Mouse (Mus musculus) midbrain, embryonic 12.5 days (tissue): ENCODE results near the gene Phlpp1. TPM values are rescaled to one million over a fixed set of nuclear protein-coding genes. Genes with fewer than 3 reads are reported as not detected.

Experiments used
- ATAC-seq: fragments of 200-750 bp; cut with Nextera tagmentation; 2 replicates; pipeline ENCODE4 v1.8.0; 2017; ENCODE audit warnings: low read depth, moderate TSS enrichment, moderate library complexity; ENCODE audit not compliant: low FRiP score
- H3K27ac ChIP-seq: fragments of 300-500 bp; sonication (generic); replicated peaks from 2 replicates; pipeline ENCODE4 v1.5.1; 2016; ENCODE audit warnings: mild to moderate bottlenecking
- H3K27me3 ChIP-seq: fragments of 300-500 bp; sonication (generic); 2 replicates; pipeline ENCODE4 v1.6.1; 2016; ENCODE audit warnings: mild to moderate bottlenecking
- H3K36me3 ChIP-seq: fragments of 300-500 bp; sonication (generic); 2 replicates; pipeline ENCODE4 v1.6.1; 2016
- H3K4me1 ChIP-seq: fragments of 300-500 bp; sonication (generic); 2 replicates; pipeline ENCODE4 v1.6.1; 2016
- H3K4me2 ChIP-seq: fragments of 300-500 bp; sonication (generic); replicated peaks from 2 replicates; pipeline ENCODE4 v1.6.1; 2016; ENCODE audit warnings: mild to moderate bottlenecking, moderate library complexity
- H3K4me3 ChIP-seq: fragments of 300-500 bp; sonication (generic); 2 replicates; pipeline ENCODE4 v1.5.1; 2016; ENCODE audit warnings: mild to moderate bottlenecking
- H3K9ac ChIP-seq: fragments of 300-500 bp; sonication (generic); replicated peaks from 2 replicates; pipeline ENCODE4 v1.6.1; 2016; ENCODE audit warnings: mild to moderate bottlenecking, moderate library complexity
- H3K9me3 ChIP-seq: fragments of 300-500 bp; sonication (generic); 2 replicates; pipeline ENCODE4 v1.6.1; 2016; ENCODE audit warnings: mild to moderate bottlenecking
- WGBS: fragments of 180-500 bp; shearing (Covaris S2); methylation state at CpG from one replicate; pipeline ENCODE4 v1.1.7; 2016; 5-methylcytosine and 5-hydroxymethylcytosine counted together
- polyA plus RNA-seq: library from polyadenylated mRNA; unstranded; fragments of >200 nt; fragmentation: Nextera tagmentation; extraction: Ambion mirVana; gene quantifications from 2 replicates; pipeline ENCODE4 v1.2.1, GENCODE M21; 2016

The Phlpp1 gene
- polyA plus RNA-seq, 1 experiment from 2014 or later, result 8.6 TPM

GRCm38 (mm10) chr1:106410858-106411257 lies 239.3 kb downstream of the Phlpp1 start:
- 79% methylated on average over 2 of the region's 2 CpGs for WGBS
- H3K9ac ChIP-seq, result no peak overlapping the region
- H3K27ac ChIP-seq, result no peak overlapping the region
- ATAC-seq, result no peak
- no peaks in the 10 kb centered on the region for H3K4me1 ChIP-seq
- no peak overlapping the region for H3K4me3 ChIP-seq
- no peaks in the 10 kb centered on the region for H3K9me3 ChIP-seq
- no peak overlapping the region for H3K4me2 ChIP-seq
- H3K27me3 ChIP-seq, result no peaks in the 10 kb centered on the region
- no peaks in the 10 kb centered on the region for H3K36me3 ChIP-seq

- no peaks in the 10 kb centered on the region for H3K9me3 ChIP-seq
- no peak overlapping the region for H3K27ac ChIP-seq
- WGBS, result 40% methylated on average over 9 of the region's 9 CpGs
- H3K36me3 ChIP-seq, result no peaks in the 10 kb centered on the region
- H3K4me1 ChIP-seq, result no peaks in the 10 kb centered on the region
- ATAC-seq, result peak; percentile 34; the same call in 1 of the 2 replicates
- no peak overlapping the region for H3K9ac ChIP-seq
- no peak overlapping the region for H3K4me3 ChIP-seq
- no peak overlapping the region for H3K4me2 ChIP-seq
- H3K27me3 ChIP-seq, result no peaks in the 10 kb centered on the region
Measured at GRCm38 (mm10) chr1:106425128-106425936, 253.8 kb downstream of the Phlpp1 start.

GRCm38 (mm10) chr1:106428170-106428569 lies 256.6 kb downstream of the Phlpp1 start:
- no peak overlapping the region for H3K27ac ChIP-seq
- no peaks in the 10 kb centered on the region for H3K27me3 ChIP-seq
- H3K9ac ChIP-seq, result no peak overlapping the region
- H3K4me1 ChIP-seq, result no peaks in the 10 kb centered on the region
- 66% methylated on average over 8 of the region's 8 CpGs for WGBS
- H3K9me3 ChIP-seq, result no peaks in the 10 kb centered on the region
- no peaks in the 10 kb centered on the region for H3K36me3 ChIP-seq
- H3K4me3 ChIP-seq, result no peak overlapping the region
- no peak for ATAC-seq
- H3K4me2 ChIP-seq, result no peak overlapping the region

- no peak for ATAC-seq
- no peaks in the 10 kb centered on the region for H3K27me3 ChIP-seq
- WGBS, result 85% methylated on average over 4 of the region's 4 CpGs
- H3K4me1 ChIP-seq, result no peaks in the 10 kb centered on the region
- H3K36me3 ChIP-seq, result no peaks in the 10 kb centered on the region
- no peaks in the 10 kb centered on the region for H3K9me3 ChIP-seq
- no peak overlapping the region for H3K4me2 ChIP-seq
- no peak overlapping the region for H3K9ac ChIP-seq
- H3K4me3 ChIP-seq, result no peak overlapping the region
- no peak overlapping the region for H3K27ac ChIP-seq
Measured at GRCm38 (mm10) chr1:106428580-106428979, 257.0 kb downstream of the Phlpp1 start.

- no peaks in the 10 kb centered on the region for H3K27me3 ChIP-seq
- H3K36me3 ChIP-seq, result no peaks in the 10 kb centered on the region
- H3K4me3 ChIP-seq, result no peak overlapping the region
- no peaks in the 10 kb centered on the region for H3K4me1 ChIP-seq
- no peaks in the 10 kb centered on the region for H3K9me3 ChIP-seq
- H3K9ac ChIP-seq, result no peak overlapping the region
- 48% methylated on average over 2 of the region's 2 CpGs for WGBS
- H3K4me2 ChIP-seq, result no peak overlapping the region
- H3K27ac ChIP-seq, result no peak overlapping the region
- no peak for ATAC-seq
Measured at GRCm38 (mm10) chr1:106433580-106433979, 262.0 kb downstream of the Phlpp1 start.

Other genes with a start within 250 kb of the Phlpp1 start
- gene Zcchc2, start 181.3 kb upstream of the Phlpp1 start, polyA plus RNA-seq, result 1.7 and 2.2 TPM in 2 replicates